1 mouse cellular context compared by ENCODE assay signal in the genomic region with DNA sequence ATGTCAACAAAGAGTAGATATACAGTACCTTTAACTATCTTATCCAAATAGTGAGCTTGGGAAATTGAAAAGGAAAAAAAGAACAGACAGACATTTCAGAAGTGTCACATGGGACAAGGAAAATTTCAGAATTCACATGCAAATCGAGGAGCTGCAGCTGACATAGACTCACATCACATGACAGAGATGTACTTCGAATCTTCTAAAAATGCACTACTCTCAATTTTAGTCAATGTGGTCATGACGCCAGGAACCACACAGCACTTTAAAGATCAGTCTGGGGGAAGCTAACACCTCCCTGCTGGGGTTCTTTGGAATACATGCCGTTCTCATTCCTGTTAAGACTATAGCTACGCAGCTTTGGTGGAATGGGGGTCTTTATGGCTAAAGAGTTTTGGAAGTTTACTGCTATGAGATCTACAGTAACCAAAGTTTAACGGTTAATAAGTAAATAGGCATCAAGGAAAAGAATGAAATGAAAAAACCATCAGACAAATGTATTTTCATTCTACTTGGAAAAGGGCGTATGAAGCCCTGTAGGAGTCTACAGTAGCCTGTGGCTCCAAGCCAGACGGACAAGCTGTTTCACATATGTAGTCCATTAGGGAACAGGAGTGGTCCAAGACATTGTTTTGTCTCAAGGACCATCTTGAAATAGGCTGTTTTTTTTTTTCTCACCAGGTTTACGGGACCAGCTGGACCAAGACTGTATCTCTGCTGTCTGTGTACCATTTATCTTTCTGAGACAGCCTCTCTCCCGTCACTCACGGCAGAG.
TF ChIP-seq lines count a peak whose summit lies in the region.

No protein-coding gene starts in this region.

TF ChIP-seq in CH12.LX, 34 proteins besides CTCF, POLR2A, EP300 and RAD21 (continued from another document):
- TF ChIP-seq HCFC1 (IDR thresholded peaks at IDR 0.05; ENCODE audit: low read depth, low read length) (no peak), JUND (conservative IDR thresholded peaks at IDR 0.05; ENCODE audit: low read depth, low read length) (no peak), SMC3 (IDR thresholded peaks at IDR 0.05; ENCODE audit: low read depth, low read length) (no peak), MXI1 (IDR thresholded peaks at IDR 0.05; ENCODE audit: low read depth, low read length) (no peak), BHLHE40 (IDR thresholded peaks at IDR 0.05; ENCODE audit: low read depth, low read length) (peak; percentile 75), E2F4 (IDR thresholded peaks at IDR 0.05; ENCODE audit: insufficient replicate concordance, low read depth, low read length) (no peak), ZKSCAN1 (IDR thresholded peaks at IDR 0.05; ENCODE audit: borderline replicate concordance, low read depth, low read length) (no peak), ELF1 (IDR thresholded peaks at IDR 0.05; ENCODE audit: low read depth, low read length) (no peak), NELFE (IDR thresholded peaks at IDR 0.05; ENCODE audit: low read depth, low read length) (no peak), UBTF (IDR thresholded peaks at IDR 0.05; ENCODE audit: low read depth, low read length) (no peak), USF1 (IDR thresholded peaks at IDR 0.05; ENCODE audit: low read depth, low read length) (peak; percentile 16; the same call in 1 of the 2 replicates), TBP (conservative IDR thresholded peaks at IDR 0.05; ENCODE audit: low read depth, low read length) (no peak), GABPA (IDR thresholded peaks at IDR 0.05; ENCODE audit: insufficient replicate concordance, low read depth, low read length) (no peak), ZMIZ1 (IDR thresholded peaks at IDR 0.05; ENCODE audit: low read depth, low read length) (no peak), CHD1 (IDR thresholded peaks at IDR 0.05; ENCODE audit: low read depth, low read length) (no peak), PAX5 (IDR thresholded peaks at IDR 0.05; ENCODE audit: low read length) (no peak), SIN3A (IDR thresholded peaks at IDR 0.05; ENCODE audit: low read length) (no peak), ETS1 (conservative IDR thresholded peaks at IDR 0.05; ENCODE audit: low read depth, low read length) (peak; percentile 76), TCF12 (IDR thresholded peaks at IDR 0.05; ENCODE audit: low read depth, low read length) (no peak), CHD2 (IDR thresholded peaks at IDR 0.05; ENCODE audit: low read length) (no peak), MAZ (IDR thresholded peaks at IDR 0.05; ENCODE audit: low read depth, low read length) (no peak), MEF2A (IDR thresholded peaks at IDR 0.05; ENCODE audit: borderline replicate concordance, low read depth, low read length) (peak; percentile 42; the same call in 1 of the 2 replicates), ZNF384 (IDR thresholded peaks at IDR 0.05; ENCODE audit: low read depth, low read length) (no peak)
